Mouse (Mus musculus) spleen, adult 12 weeks (tissue): ENCODE results near the gene Entpd7.

ENCODE experiments used
- DNase-seq: peaks from one replicate; pipeline ENCODE4 v3.0.0; 2022; ENCODE audit warnings: low spot score

The Entpd7 gene

GRCm38 (mm10) chr19:43689419-43690246 is at the start of gene Entpd7:
Gene Entpd7 (plus strand): TSS chr19:43689672.
- DNase-seq = peak; percentile 90

- DNase-seq = no peak
These were observed 47.6 kb upstream of the Entpd7 start for GRCm38 (mm10) chr19:43641833-43642232.

- DNase-seq = no peak
These were observed 46.6 kb upstream of the Entpd7 start for GRCm38 (mm10) chr19:43642843-43643242.

GRCm38 (mm10) chr19:43645508-43645907 is 44.0 kb upstream of the Entpd7 start:
- DNase-seq = no peak

GRCm38 (mm10) chr19:43646852-43647251 is 42.6 kb upstream of the Entpd7 start:
- DNase-seq = no peak

GRCm38 (mm10) chr19:43647261-43647660 is 42.2 kb upstream of the Entpd7 start:
- DNase-seq = no peak

- DNase-seq = no peak
These were observed 41.1 kb upstream of the Entpd7 start for GRCm38 (mm10) chr19:43648343-43648742.

GRCm38 (mm10) chr19:43651241-43651785 is 38.2 kb upstream of the Entpd7 start:
- no peak for DNase-seq

GRCm38 (mm10) chr19:43655735-43656492 is 33.6 kb upstream of the Entpd7 start:
- peak; percentile 12 for DNase-seq

- no peak for DNase-seq
These were observed 29.8 kb upstream of the Entpd7 start for GRCm38 (mm10) chr19:43659632-43660031.

GRCm38 (mm10) chr19:43660774-43661173 is 28.7 kb upstream of the Entpd7 start:
- DNase-seq = no peak

GRCm38 (mm10) chr19:43662176-43662967 is 27.1 kb upstream of the Entpd7 start:
- DNase-seq = no peak

- DNase-seq = no peak
These were observed 26.0 kb upstream of the Entpd7 start for GRCm38 (mm10) chr19:43663471-43663870.

- no peak for DNase-seq
These were observed 23.9 kb upstream of the Entpd7 start for GRCm38 (mm10) chr19:43665441-43666048.

- no peak for DNase-seq
These were observed 22.6 kb upstream of the Entpd7 start for GRCm38 (mm10) chr19:43666661-43667429.

- no peak for DNase-seq
These were observed 22.1 kb upstream of the Entpd7 start for GRCm38 (mm10) chr19:43667430-43667809.

GRCm38 (mm10) chr19:43669136-43669759 is 20.2 kb upstream of the Entpd7 start:
- DNase-seq = no peak

- DNase-seq = no peak
These were observed 18.4 kb upstream of the Entpd7 start for GRCm38 (mm10) chr19:43671054-43671453.

- peak; percentile 4 for DNase-seq
These were observed 15.8 kb upstream of the Entpd7 start for GRCm38 (mm10) chr19:43673513-43674315.

GRCm38 (mm10) chr19:43674316-43674689 is 15.2 kb upstream of the Entpd7 start:
- DNase-seq = no peak
